Mouse (Mus musculus): ENCODE measurements around the gene 1700010B08Rik.

DNA sequence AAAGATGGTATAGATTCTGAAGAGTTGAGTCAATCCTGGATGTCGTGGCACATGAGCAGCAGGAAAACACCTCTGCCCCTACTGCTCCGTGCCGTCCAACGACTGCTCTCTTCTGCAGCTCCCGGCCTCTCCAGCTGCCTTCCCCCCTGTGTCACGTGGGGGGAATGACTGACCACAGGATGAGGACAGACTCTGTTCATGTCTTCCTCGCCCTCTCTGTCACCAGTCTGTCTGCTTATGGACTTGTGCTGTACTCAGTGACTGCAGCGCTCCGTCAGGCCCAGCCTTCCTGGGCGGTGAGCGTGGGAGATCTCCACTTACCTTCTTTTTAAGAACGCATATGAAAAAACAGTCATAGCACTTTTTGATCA, 16.4 kb upstream of the 1700010B08Rik start:
- TF ChIP-seq CTCF (IDR thresholded peaks at IDR 0.05; ENCODE audit: borderline replicate concordance, insufficient read depth, low read depth, low read length) (no peak), POLR2A (IDR thresholded peaks at IDR 0.05; ENCODE audit: borderline replicate concordance, insufficient read depth, low read length) (no peak)
